Mouse (Mus musculus) ES-E14 (cell line): ENCODE data around the gene Ciz1. TPM values are rescaled to one million over a fixed set of nuclear protein-coding genes. Genes with fewer than 3 reads are reported as not detected.

Experiments used
- DNase-seq: peaks from one replicate; pipeline ENCODE4 v3.0.0-alpha.2; 2013; ENCODE audit warnings: low read depth, low spot score
- H3K27ac ChIP-seq: 2 replicates; pipeline ENCODE4 v1.5.1; 2012; ENCODE audit warnings: low read depth, mild to moderate bottlenecking, low read length, moderate library complexity, mixed read lengths; ENCODE audit not compliant: poor library complexity, insufficient read depth, severe bottlenecking
- H3K36me3 ChIP-seq: 2 replicates; pipeline ENCODE4 v1.6.1; 2012; ENCODE audit warnings: mild to moderate bottlenecking, low read length, moderate library complexity, mixed read lengths; ENCODE audit not compliant: control insufficient read depth, poor library complexity, insufficient read depth, severe bottlenecking
- H3K4me1 ChIP-seq, 2 experiments: fragments of 150-350 bp in 1 of 2; sonication (generic) in 1 of 2; 2 replicates each; pipeline ENCODE4 v1.6.1; 2012; ENCODE audit warnings: low read length in 2 of 2, mild to moderate bottlenecking in 1 of 2, mixed read lengths in 1 of 2; ENCODE audit not compliant: control insufficient read depth in 2 of 2, insufficient read depth in 2 of 2, poor library complexity in 1 of 2
- H3K4me3 ChIP-seq, 2 experiments: fragments of 150-350 bp in 1 of 2; sonication (generic) in 1 of 2; 2 replicates each; pipeline ENCODE4 v1.5.1; 2012; ENCODE audit warnings: low read length in 2 of 2, low read depth in 1 of 2, mild to moderate bottlenecking in 1 of 2, mixed read lengths in 1 of 2; ENCODE audit not compliant: insufficient read depth in 1 of 2, poor library complexity in 1 of 2, severe bottlenecking in 1 of 2
- H3K9ac ChIP-seq: 2 replicates; pipeline ENCODE4 v1.6.1; 2012; ENCODE audit warnings: low read depth, mild to moderate bottlenecking, low read length, mixed read lengths; ENCODE audit not compliant: poor library complexity, insufficient read depth, severe bottlenecking
- H3K9me3 ChIP-seq: fragments of 150-350 bp; sonication (generic); 2 replicates; pipeline ENCODE4 v1.6.1; 2012; ENCODE audit warnings: low read depth, mild to moderate bottlenecking, low read length; ENCODE audit not compliant: control insufficient read depth, insufficient read depth
- CHD2 ChIP-seq: IDR thresholded peaks from 2 replicates; pipeline ENCODE4 v1.6.1; 2014; ENCODE audit warnings: mild to moderate bottlenecking, low read depth, low read length, inconsistent platforms
- HCFC1 ChIP-seq: IDR thresholded peaks from 2 replicates; pipeline ENCODE4 v1.6.1; 2012; ENCODE audit warnings: low read length, inconsistent platforms, borderline replicate concordance; ENCODE audit not compliant: insufficient read depth
- MAFK ChIP-seq: IDR thresholded peaks from 2 replicates; pipeline ENCODE4 v1.6.1; 2014; ENCODE audit warnings: mild to moderate bottlenecking, low read depth, low read length, inconsistent platforms; ENCODE audit not compliant: insufficient read depth
- ZC3H11A ChIP-seq: IDR thresholded peaks from 2 replicates; pipeline ENCODE4 v1.6.1; 2012; ENCODE audit warnings: low read depth, mild to moderate bottlenecking, inconsistent platforms, low read length, borderline replicate concordance
- ZNF384 ChIP-seq: IDR thresholded peaks from 2 replicates; pipeline ENCODE4 v1.6.1; 2012; ENCODE audit warnings: low read depth, low read length, inconsistent platforms
- in situ Hi-C, 2 experiments: fragments of 600-800 bp; cut with MboI; formaldehyde crosslinking; loops; one replicate each; pipeline ENCODE4 v1.15.1; 2025; ENCODE audit warnings: low sequenced_read_pairs in 2 of 2, inconsistent platforms in 1 of 2; ENCODE audit not compliant: unreplicated experiment in 2 of 2
- total RNA-seq: library from RNA; depleted of rRNA; stranded (reverse); fragments of 300-350 nt; gene quantifications from 2 replicates; pipeline ENCODE4 v1.2.3, GENCODE M21; 2012

Ciz1 gene
- total RNA-seq, 1 experiment, result 13.6 TPM

GRCm38 (mm10) chr2:32310096-32310845, 41.9 kb upstream of the Ciz1 start:
- Histone ChIP-seq H3K36me3 (peaks cover 26% of the 10 kb centered on the region), H3K4me3 (no peak overlapping the region)

GRCm38 (mm10) chr2:32311443-32312317, 40.4 kb upstream of the Ciz1 start:
- H3K36me3 ChIP-seq, result peaks cover 15% of the 10 kb centered on the region; the same call in 1 of the 2 replicates
- in situ Hi-C loops, result no loop called here
- no peak for DNase-seq
- TF ChIP-seq ZC3H11A (no peak), ZNF384 (no peak), CHD2 (no peak), HCFC1 (no peak), MAFK (no peak)
- peak overlapping the region; percentile 66 for H3K9ac ChIP-seq
- peaks cover 0 to 10% of the 10 kb centered on the region in 2 experiments; a peak in 2 of 4 replicates for H3K4me1 ChIP-seq
- no peak overlapping the region for H3K27ac ChIP-seq
- peak overlapping the region; percentile 74 to 81 for H3K4me3 ChIP-seq
- H3K9me3 ChIP-seq, result no peaks in the 10 kb centered on the region

More at GRCm38 (mm10) chr2:32310096-32310845, 41.9 kb upstream of the Ciz1 start:
- peaks cover 0 to 6% of the 10 kb centered on the region in 2 experiments; a peak in 2 of 4 replicates for H3K4me1 ChIP-seq
- no peak overlapping the region for H3K9ac ChIP-seq
- TF ChIP-seq HCFC1 (no peak), CHD2 (no peak), ZC3H11A (no peak)
- no peaks in the 10 kb centered on the region for H3K9me3 ChIP-seq
- H3K27ac ChIP-seq, result no peak overlapping the region
- DNase-seq, result no peak
- in situ Hi-C loops, result no loop called here

- TF ChIP-seq HCFC1 (peak; percentile 33; the same call in 1 of the 2 replicates), MAFK (no peak), CHD2 (no peak), ZNF384 (no peak), ZC3H11A (no peak)
- Histone ChIP-seq H3K27ac (no peak overlapping the region), H3K36me3 (peaks cover 12% of the 10 kb centered on the region; the same call in 1 of the 2 replicates), H3K9ac (peak overlapping the region; percentile 67), H3K4me3 (peak overlapping the region; percentile 81 to 86), H3K9me3 (no peaks in the 10 kb centered on the region), H3K4me1 (peaks cover 0 to 16% of the 10 kb centered on the region in 2 experiments; a peak in 2 of 4 replicates)
- DNase-seq, result peak; percentile 89
- in situ Hi-C loops, result no loop called here
Measured at GRCm38 (mm10) chr2:32312318-32312964, 39.7 kb upstream of the Ciz1 start.

- Histone ChIP-seq H3K4me1 (peaks cover 0 to 24% of the 10 kb centered on the region in 2 experiments; a peak in 2 of 4 replicates), H3K27ac (no peak overlapping the region), H3K36me3 (no peaks in the 10 kb centered on the region), H3K4me3 (no peak overlapping the region), H3K9me3 (no peaks in the 10 kb centered on the region), H3K9ac (no peak overlapping the region)
- DNase-seq, result no peak
- TF ChIP-seq MAFK, result no peak
- no peak for TF ChIP-seq ZC3H11A
- no peak for TF ChIP-seq ZNF384
- TF ChIP-seq HCFC1, result no peak
- no peak for TF ChIP-seq CHD2
- in situ Hi-C loops, result no loop called here
Measured at GRCm38 (mm10) chr2:32314831-32315230, 37.3 kb upstream of the Ciz1 start.
